Mouse (Mus musculus) spleen, adult 2 months (tissue): Measurements from ENCODE around the gene D430042O09Rik. TPM values are rescaled to one million over a fixed set of nuclear protein-coding genes. Genes with fewer than 3 reads are reported as not detected.
A peak's percentile ranks its signal among the peaks of the same experiment; 100 is the strongest.
"Not testable (repeated sequence)": the region's sequence is repeated elsewhere in the genome, so short reads cannot be mapped to it uniquely, and the experiment has no call there.

ENCODE experiments used
- DNase-seq, 2 experiments: peaks; one replicate each; pipeline versions ENCODE4 v3.0.0 to v3.0.0-alpha.2; 2012 to 2021; ENCODE audit warnings: low spot score in 2 of 2, low read depth in 1 of 2
- H3K27ac ChIP-seq: fragments of 200-500 bp; 2 replicates; pipeline ENCODE4 v1.5.1; 2012; ENCODE audit warnings: low read length, inconsistent platforms; ENCODE audit not compliant: insufficient read depth
- H3K27me3 ChIP-seq: fragments of 200-500 bp; 2 replicates; pipeline ENCODE4 v1.6.1; 2012; ENCODE audit warnings: mild to moderate bottlenecking, moderate library complexity, low read length, inconsistent platforms; ENCODE audit not compliant: control insufficient read depth, insufficient read depth
- H3K36me3 ChIP-seq: fragments of 200-500 bp; 2 replicates; pipeline ENCODE4 v1.6.1; 2012; ENCODE audit warnings: mild to moderate bottlenecking, low read length, inconsistent platforms; ENCODE audit not compliant: control insufficient read depth, insufficient read depth
- H3K4me1 ChIP-seq: fragments of 200-500 bp; 2 replicates; pipeline ENCODE4 v1.6.1; 2011; ENCODE audit warnings: inconsistent platforms; ENCODE audit not compliant: control insufficient read depth, insufficient read depth, insufficient read length
- H3K4me3 ChIP-seq: fragments of 200-500 bp; 2 replicates; pipeline ENCODE4 v1.5.1; 2011; ENCODE audit warnings: mild to moderate bottlenecking, inconsistent platforms; ENCODE audit not compliant: insufficient read depth, insufficient read length; ENCODE audit errors: extremely low read depth
- CTCF ChIP-seq: fragments of 200-500 bp; IDR thresholded peaks from 2 replicates; pipeline ENCODE4 v1.5.1; 2011; ENCODE audit warnings: mild to moderate bottlenecking, inconsistent platforms; ENCODE audit not compliant: insufficient read depth, insufficient read length, insufficient replicate concordance; ENCODE audit errors: extremely low read depth
- POLR2A ChIP-seq: fragments of 200-500 bp; IDR thresholded peaks from 2 replicates; pipeline ENCODE4 v1.6.1; 2011; ENCODE audit warnings: low read depth, low read length, inconsistent platforms
- WGBS: fragments of 180-500 bp; shearing (Covaris S2); methylation state at CpG from one replicate; pipeline ENCODE4 v1.1.7; 2018; 5-methylcytosine and 5-hydroxymethylcytosine counted together
- polyA plus RNA-seq: library from polyadenylated mRNA; depleted of rRNA; stranded (reverse); fragments of >200 nt; gene quantifications from 2 replicates; pipeline ENCODE4 v1.2.3, GENCODE M21; 2012

D430042O09Rik gene
- polyA plus RNA-seq, 1 experiment = 7.0 TPM

DNA sequence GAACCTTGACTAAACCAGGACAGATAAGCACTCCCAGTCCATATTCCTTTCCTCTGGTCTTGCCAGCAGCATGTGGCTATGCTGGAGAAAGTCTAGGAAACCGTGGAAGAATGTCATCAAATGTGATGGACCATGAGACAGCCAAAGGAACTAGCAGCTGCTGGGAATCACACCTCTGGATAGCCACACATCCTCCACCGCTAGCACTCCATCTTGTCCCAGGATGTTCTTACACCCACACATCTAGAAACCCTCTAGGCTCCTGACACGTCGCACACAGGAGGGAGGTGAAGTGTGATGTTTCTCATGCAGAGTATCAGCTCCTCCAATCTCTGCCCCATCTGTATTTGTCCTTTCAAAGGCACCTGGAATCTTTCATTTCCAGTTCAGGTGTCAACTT, 17.2 kb upstream of the D430042O09Rik start:
- no peaks in the 10 kb centered on the region for H3K4me1 ChIP-seq
- no peak for DNase-seq
- TF ChIP-seq CTCF (no peak), POLR2A (no peak)
- WGBS = 88% methylated on average over 4 of the region's 4 CpGs
- no peak overlapping the region for H3K4me3 ChIP-seq
- peaks cover 49% of the 10 kb centered on the region for H3K36me3 ChIP-seq
- H3K27ac ChIP-seq = no peak overlapping the region
- no peaks in the 10 kb centered on the region for H3K27me3 ChIP-seq

GRCm38 (mm10) chr7:125694056-125694455, 13.6 kb upstream of the D430042O09Rik start:
- no peaks in the 10 kb centered on the region for H3K4me1 ChIP-seq
- no peak for DNase-seq
- H3K36me3 ChIP-seq = peaks cover 66% of the 10 kb centered on the region
- WGBS = 89% methylated on average over 5 of the region's 5 CpGs
- H3K27ac ChIP-seq = no peak overlapping the region
- H3K4me3 ChIP-seq = no peak overlapping the region
- TF ChIP-seq POLR2A (no peak), CTCF (no peak)
- no peaks in the 10 kb centered on the region for H3K27me3 ChIP-seq

DNA sequence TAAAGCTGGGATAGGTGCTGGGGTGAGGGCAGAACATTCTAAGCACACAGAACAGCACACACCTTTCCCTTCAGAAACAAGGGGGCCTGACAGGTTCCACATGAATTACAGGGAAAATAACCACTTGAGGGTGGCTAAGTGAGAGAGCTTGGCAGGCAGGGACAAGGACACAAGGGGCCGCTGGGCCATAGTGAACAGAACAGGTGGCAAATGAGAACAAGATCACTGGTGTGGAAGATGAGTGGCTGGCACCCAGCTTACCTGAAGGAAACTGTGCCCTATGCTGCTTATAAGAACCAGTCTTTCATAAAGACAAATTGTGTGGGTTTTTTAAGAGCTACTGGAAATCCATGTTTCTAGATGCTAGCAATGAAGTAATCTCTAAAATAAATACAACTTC, 4.9 kb upstream of the D430042O09Rik start:
- WGBS = 100% methylated on average over 1 of the region's 1 CpGs
- TF ChIP-seq CTCF (no peak), POLR2A (no peak)
- peaks cover 14% of the 10 kb centered on the region; the same call in 1 of the 2 replicates for H3K4me1 ChIP-seq
- no peak overlapping the region for H3K27ac ChIP-seq
- peaks cover 44% of the 10 kb centered on the region for H3K36me3 ChIP-seq
- DNase-seq = no peak
- no peaks in the 10 kb centered on the region for H3K27me3 ChIP-seq
- H3K4me3 ChIP-seq = no peak overlapping the region

DNA sequence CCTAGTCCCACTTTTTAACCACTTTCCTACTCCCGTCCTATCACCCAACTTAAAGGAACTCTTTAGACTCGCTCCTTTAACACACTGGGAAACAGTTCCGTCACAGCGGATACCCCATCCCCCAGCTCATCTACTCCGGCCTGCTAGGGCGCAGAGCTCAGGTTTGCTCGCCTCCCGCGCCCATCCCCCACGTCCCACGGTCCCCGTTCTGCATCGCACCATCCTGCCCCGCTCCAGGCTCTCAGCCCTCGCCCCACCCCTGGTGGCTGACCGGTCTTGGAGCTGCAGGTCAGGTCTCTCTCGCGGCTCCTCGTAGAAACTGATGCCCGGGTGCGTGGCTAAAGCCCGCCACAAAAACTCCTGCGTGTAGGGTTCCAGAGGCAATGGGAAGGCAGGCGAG, 502 bp upstream of the D430042O09Rik start:
- H3K4me3 ChIP-seq = peak overlapping the region; percentile 85
- H3K27me3 ChIP-seq = no peaks in the 10 kb centered on the region
- peaks cover 17% of the 10 kb centered on the region; the same call in 1 of the 2 replicates for H3K4me1 ChIP-seq
- WGBS = 1% methylated on average over 24 of the region's 24 CpGs
- H3K27ac ChIP-seq = peak overlapping the region; percentile 63
- DNase-seq = peak in 1 of 2 experiments; percentile 58
- no peak for TF ChIP-seq POLR2A
- no peak; the same call in 1 of the 2 replicates for TF ChIP-seq CTCF
- H3K36me3 ChIP-seq = peaks cover 13% of the 10 kb centered on the region

DNA sequence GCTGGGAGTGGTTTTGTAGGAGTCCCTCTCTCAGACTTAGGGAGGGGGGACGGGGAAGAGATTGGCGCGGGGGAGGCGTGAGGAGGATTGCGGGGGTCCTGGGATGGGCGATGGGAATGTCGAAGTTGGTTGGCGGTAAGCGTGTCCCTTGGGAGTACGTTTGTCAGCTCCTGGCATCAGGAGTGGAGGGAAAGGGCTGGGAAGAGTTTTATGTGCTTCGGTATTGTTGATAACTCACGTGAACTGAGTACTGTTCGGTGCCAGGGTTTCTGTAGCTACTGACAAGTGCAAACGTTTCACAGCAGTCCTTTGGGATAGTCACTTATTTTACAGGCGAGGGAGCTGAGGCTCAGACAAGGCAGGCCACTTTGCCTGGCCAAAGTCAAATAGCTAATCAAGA, 412 bp downstream of the D430042O09Rik start:
- Histone ChIP-seq H3K27ac (0 out of 2 replicates have a peak overlapping the region, but pooled peaks have one; percentile 31), H3K4me1 (peaks cover 17% of the 10 kb centered on the region; the same call in 1 of the 2 replicates), H3K4me3 (peak overlapping the region; percentile 93), H3K27me3 (no peaks in the 10 kb centered on the region), H3K36me3 (peaks cover 7% of the 10 kb centered on the region)
- 4% methylated on average over 15 of the region's 15 CpGs for WGBS
- no peak for DNase-seq
- no peak for TF ChIP-seq POLR2A
- TF ChIP-seq CTCF = no peak

- not testable (repeated sequence) for H3K27me3 ChIP-seq, H3K27ac ChIP-seq, H3K36me3 ChIP-seq, DNase-seq, H3K4me3 ChIP-seq, H3K4me1 ChIP-seq
- 51% methylated on average over 7 of the region's 7 CpGs for WGBS
Observed at GRCm38 (mm10) chr7:125713542-125714055, 5.9 kb downstream of the D430042O09Rik start.

GRCm38 (mm10) chr7:125714803-125715202, 7.1 kb downstream of the D430042O09Rik start:
- Histone ChIP-seq H3K4me1 (no peaks in the 10 kb centered on the region), H3K27me3 (no peaks in the 10 kb centered on the region), H3K27ac (no peak overlapping the region), H3K4me3 (no peak overlapping the region), H3K36me3 (no peaks in the 10 kb centered on the region)
- WGBS = 64% methylated on average over 3 of the region's 3 CpGs
- DNase-seq = no peak
- TF ChIP-seq POLR2A (no peak), CTCF (no peak)
